Mouse (Mus musculus) kidney, adult 2 months (tissue): ENCODE results near the gene Sit1.

Experiments
- CTCF ChIP-seq: fragments of 200-500 bp; conservative IDR thresholded peaks from 2 replicates; pipeline ENCODE4 v1.5.1; 2011; ENCODE audit warnings: low read depth, mild to moderate bottlenecking, control low read depth, low read length, moderate library complexity, mixed read lengths; ENCODE audit not compliant: insufficient read depth, insufficient read length
- POLR2A ChIP-seq: fragments of 200-500 bp; IDR thresholded peaks from one replicate; pipeline ENCODE4 v1.6.1; 2011; ENCODE audit warnings: low read depth, low read length, control low read depth

GRCm38 (mm10) chr4:43492821-43493185, 9.3 kb upstream of the Sit1 start, which contains the start of gene Ccdc107:
- no peak for TF ChIP-seq POLR2A
- TF ChIP-seq CTCF: 0 out of 2 replicates have a peak, but pooled peaks have one; percentile 18
